Comparison of ENCODE assay signal across 19 mouse cellular contexts in the genomic region with DNA sequence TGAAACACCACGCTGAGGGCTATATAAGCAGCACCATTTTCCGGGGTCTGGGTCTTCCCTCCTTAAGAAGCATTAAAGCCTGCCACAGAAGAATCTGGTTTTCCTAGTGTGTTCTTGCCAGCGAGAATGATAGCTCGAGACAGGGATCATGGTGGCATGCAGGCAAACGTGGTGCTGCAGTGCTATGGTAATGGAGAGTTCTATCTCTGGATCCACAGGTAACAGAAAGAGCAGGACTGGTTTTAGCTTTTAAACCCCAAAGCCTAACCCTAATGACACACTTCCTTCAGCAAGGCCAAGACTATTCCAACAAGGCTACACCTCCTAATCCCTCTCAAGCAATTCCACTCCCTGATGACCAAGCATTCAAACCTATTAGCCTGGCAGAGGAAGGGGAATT.
"Had no signal": no experiment of that assay in that cellular context is flagged by ENCODE, and none has a peak within 500 bp of the region (broad histone marks: within the 10 kb centered on the region; RNA-seq: fewer than 3 reads in every experiment).

No protein-coding gene starts in this region.

- H3K4me1 ChIP-seq: midbrain, embryonic 10.5 days; midbrain, embryonic 13.5 days; neural tube, embryonic 13.5 days; neural tube, embryonic 15.5 days had no signal

- DNase-seq: lung, adult 18-20 months; lung, embryonic 14.5 days; lung, postnatal 14 days; lung, postnatal 4 days; retina, postnatal 1 day; right cerebral cortex, adult 18-20 months; right cerebral cortex, postnatal 25 days; right cerebral cortex, postnatal 4 days; spleen, adult 18-20 months; thymus, adult 18-20 months; thymus, postnatal 14 days; thymus, postnatal 36 days had no signal

- H3K4me2 ChIP-seq: lung, embryonic 14.5 days; midbrain, embryonic 13.5 days; neural tube, embryonic 13.5 days; neural tube, embryonic 15.5 days had no signal

- H3K9ac ChIP-seq: liver, embryonic 14.5 days; lung, embryonic 14.5 days; midbrain, embryonic 13.5 days; neural tube, embryonic 13.5 days; neural tube, embryonic 15.5 days had no signal

- H3K9me3 ChIP-seq: midbrain, embryonic 10.5 days; midbrain, embryonic 13.5 days; neural tube, embryonic 13.5 days; neural tube, embryonic 15.5 days had no signal

- ATAC-seq: midbrain, embryonic 13.5 days; midbrain, embryonic 16.5 days had no signal

- H3K4me3 ChIP-seq: midbrain, embryonic 10.5 days; midbrain, embryonic 13.5 days; myocyte; neural tube, embryonic 13.5 days; neural tube, embryonic 15.5 days had no signal

- H3K27ac ChIP-seq: liver, embryonic 14.5 days; midbrain, embryonic 10.5 days; midbrain, embryonic 13.5 days; neural tube, embryonic 13.5 days; neural tube, embryonic 15.5 days had no signal

- H3K36me3 ChIP-seq: midbrain, embryonic 10.5 days; midbrain, embryonic 13.5 days; neural tube, embryonic 13.5 days; neural tube, embryonic 15.5 days had no signal

- H3K27me3 ChIP-seq: midbrain, embryonic 13.5 days; neural tube, embryonic 13.5 days; neural tube, embryonic 15.5 days had no signal
